Mouse (Mus musculus): ENCODE measurements around the gene Tubb3.

The Tubb3 gene

DNA sequence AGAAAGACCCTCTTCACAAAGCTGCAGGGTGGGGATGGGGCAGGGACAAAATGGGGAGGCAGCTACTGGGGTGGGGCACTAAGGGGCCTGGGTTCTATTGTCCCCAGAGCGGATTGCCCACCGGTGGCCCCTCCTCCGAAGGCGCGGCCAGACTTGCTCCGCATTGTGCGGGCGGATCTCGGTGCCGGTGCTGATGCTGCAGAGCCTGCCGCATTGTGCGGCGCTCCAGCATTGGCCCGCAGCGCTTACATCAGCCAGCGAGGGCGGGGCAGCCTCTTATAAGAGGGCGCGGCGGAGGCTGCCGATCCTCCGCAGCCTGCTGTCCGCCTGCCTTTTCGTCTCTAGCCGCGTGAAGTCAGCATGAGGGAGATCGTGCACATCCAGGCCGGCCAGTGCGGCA, at the start of gene Tubb3:
Gene Tubb3, plus strand, starts transcription at position 179 of the 400 bp plus-strand sequence.
- DNase-seq = no peak

DNA sequence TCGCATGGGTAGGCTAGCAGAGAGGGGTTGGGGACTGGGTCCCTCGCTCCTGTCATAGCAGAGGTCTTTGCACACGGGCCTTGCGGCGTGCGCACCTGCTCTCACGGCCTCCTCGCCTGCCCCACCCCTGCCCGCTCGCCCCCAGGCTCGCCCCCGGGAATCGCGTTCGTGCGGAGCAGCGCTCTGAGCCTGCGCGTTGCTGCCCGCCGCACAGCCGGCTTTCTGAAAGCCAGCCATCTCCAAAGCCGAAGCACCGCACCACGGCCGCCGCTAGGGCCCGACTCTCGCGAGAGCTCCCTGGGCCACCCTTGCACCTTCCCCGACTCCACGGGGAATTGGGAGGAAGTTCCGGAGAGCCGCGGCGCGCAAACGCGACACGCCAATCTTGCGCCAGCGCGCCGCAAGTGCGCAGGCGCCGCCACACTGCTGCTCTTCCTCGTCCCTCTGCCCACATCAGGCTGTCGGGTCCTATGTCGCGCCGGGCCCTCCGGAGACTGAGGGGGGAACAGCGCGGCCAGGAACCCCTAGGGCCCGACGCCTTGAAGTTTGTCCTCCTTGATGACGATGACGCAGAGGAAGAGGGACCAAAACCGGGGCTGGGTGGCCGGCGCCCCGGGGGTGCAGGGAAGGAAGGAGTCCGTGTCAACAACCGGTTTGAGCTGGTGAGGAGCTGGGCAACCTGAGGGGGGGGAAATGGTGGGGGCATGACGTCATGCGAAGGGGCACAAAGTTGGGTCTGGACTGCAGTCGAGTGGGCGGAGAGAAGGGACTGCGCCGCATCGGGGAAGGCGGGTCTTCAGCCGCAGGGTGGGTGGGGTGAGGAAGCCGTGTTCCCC, 37.6 kb upstream of the Tubb3 start, which contains the start of gene Tcf25:
Gene Tcf25, plus strand, starts transcription at position 351 of the 836 bp plus-strand sequence.
- DNase-seq = peak; percentile 94

DNA sequence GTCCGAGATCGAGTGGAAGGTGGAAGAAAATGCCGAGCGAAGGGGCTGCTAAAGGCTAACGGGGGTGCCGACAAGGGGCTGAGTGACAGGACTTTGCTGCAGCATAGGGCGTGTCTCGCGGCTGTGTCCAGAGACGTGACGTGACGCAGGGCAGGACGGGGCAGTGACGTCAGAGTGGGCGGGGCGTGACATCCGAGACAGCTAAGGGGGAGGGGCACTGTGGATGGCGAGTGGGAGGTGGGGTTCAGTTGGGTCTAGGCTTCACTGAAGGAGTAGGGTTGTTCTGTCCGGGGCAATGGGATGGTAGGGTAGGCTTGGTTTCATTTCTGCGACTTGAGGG, 37.0 kb upstream of the Tubb3 start:
- DNase-seq = peak; percentile 87

DNA sequence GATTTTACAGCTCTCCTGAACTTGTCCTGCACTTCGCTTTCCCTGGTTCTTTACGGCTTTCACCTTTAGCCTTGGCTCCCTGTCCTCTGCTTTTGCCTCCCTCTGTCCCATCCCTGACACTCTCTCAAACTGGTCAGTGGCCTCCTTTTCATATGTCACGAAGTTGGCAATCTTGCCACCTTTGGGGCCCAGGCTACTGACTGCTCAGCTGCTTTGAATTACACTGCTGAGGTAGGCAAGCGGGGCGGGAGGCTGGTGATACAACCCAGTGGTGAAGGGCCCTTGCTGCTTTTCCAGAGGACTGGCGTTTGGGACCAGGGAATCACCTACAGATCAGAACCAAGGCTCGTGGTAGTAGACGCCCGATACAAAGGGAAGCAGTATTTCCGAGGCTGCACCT, 35.5 kb upstream of the Tubb3 start:
- no peak for DNase-seq

DNA sequence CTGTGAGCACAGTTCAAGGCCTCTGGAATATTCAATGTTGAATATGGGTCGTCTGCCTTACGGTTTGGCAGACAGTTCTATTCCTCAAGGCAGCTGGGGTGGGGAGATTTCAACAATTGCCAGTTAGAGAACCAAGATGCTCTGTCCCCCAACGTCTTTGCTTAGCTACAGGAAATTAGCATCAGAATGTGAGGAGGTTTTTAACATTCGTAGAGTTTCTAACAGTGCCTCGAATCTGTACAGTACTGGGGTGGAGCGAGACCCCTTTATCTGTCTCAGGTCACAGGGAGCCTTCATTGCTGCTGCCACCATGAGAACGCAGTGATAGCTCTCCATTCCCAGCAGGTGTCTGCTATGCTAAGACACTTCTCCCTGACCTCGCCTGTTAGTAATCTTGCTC, 35.1 kb upstream of the Tubb3 start:
- DNase-seq = no peak

DNA sequence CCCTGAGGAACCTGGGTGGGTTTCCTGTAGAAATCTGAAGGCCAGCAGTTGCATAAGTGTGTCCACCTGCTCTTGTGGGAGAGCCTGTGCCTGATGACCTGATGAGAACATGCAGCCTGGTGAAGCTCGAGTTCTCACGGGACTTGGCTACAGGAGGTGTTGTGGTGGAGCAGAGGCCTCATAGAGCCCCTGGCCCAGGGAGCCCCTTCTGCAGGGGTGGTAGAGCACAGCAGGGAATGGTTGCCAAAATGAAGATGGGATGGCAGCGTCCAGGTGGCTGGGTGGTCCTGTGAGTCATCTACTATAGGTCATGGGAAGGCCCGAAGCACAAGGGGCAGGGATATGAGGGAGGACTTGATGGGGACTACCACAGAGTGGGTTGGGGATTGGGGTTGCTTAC, 29.5 kb upstream of the Tubb3 start:
- DNase-seq = no peak

DNA sequence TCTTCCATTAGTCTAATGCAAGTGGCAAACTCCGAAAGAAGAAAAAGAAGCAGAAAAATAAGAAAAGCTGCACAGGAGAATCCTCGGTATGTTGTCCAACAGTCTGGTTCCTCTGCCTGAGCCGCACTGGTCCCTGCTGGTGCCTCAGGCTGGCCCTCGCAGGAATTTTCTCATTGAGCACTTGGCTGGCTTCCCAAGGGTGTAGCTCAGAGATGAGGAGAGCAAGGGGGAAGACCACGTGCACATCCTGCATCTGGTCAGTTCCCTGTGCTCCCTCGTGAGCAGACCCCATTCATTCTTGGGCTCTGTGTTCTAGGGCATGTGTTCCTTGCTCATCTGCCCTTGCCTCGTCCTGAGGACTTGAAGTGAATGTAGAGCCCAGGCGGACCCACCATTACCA, 28.7 kb upstream of the Tubb3 start:
- no peak for DNase-seq

DNA sequence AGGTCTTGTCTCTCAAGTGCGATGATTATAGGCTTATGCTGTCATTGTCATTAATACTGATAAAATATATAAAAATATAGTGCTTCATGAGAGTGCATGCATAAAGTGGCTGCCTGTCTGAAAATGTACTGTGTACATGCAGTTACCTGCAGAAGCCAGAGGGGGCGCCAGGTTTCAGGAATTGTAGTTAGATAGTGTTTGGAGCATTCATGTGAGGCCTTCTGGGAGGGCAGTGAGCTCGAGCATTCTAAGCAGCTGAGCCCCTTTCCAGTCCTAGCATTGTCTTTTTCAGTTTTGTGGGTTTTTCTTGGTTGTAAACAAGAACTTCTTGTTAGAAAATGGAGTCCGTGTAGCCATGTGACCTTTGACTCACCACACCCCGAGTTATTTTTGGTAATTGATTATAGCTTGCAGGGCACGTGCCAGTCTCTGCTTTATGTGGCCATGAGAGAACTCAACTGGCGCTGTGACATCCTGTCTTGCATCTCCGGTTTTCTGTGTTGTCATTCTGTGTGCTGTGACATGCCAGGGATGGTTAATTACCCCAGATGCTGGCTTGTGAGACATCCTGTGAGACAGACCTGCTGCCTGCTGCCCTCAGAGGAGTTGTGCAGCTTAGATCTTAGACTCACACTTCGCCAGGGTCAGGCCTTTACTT, 26.2 kb upstream of the Tubb3 start:
- no peak for DNase-seq

DNA sequence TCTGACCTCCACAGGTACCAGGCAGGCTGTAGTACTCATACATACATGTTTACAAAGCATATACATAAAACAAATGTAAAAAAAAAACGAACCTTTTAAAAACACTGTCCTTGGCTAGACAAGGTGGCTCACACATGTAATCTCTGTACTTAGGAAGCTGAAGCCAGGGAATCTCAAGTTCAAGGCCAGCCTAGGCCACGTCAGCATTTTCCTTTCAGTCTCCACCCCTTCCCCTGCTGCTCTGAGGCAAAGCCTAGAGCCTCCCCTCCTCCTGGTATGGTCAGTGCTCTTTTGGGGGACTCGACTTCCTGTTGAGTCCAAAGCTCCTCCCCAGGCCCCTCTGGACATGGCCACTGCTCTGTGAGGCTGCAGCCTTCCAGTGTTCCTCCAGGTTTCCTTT, 24.2 kb upstream of the Tubb3 start:
- DNase-seq = no peak

DNA sequence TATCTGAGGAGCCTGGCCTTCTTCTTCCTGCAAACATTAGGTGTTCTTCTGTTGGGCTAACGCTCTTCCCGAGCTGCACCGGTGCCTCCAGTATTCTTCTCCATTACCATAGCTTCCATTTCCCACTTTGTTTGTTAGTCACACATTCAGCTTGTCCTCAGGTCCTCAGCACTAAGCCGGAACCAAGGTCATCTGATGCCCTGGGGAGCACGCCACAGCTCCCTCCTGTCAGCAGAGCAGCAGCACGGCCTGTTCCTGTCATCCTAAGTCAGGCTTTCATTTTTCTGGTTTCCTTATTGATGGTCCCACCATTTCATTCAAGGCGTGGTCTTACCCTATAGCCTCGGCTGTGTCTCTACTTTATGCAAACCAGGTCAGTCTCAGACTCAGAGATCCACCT, 23.4 kb upstream of the Tubb3 start:
- no peak for DNase-seq

DNA sequence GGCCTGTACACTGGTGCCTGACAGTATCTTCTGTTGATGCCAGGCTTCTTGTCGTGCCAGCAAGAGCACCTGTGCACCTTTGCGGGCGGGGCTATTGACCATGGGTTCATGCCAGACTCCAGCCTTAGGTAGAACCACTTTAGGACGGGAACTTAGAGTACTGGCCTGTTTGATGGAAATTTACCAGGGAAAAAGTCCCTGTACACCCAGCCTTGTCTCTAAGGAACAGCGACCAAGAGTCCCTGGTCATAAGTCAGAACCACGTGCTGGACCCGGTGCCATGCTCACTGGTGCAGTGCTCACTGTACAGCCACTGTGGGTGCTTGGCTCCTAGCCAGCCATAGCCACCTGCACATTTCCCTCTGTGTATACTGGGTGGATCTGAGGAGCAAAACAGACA, 22.2 kb upstream of the Tubb3 start:
- peak; percentile 79 for DNase-seq

DNA sequence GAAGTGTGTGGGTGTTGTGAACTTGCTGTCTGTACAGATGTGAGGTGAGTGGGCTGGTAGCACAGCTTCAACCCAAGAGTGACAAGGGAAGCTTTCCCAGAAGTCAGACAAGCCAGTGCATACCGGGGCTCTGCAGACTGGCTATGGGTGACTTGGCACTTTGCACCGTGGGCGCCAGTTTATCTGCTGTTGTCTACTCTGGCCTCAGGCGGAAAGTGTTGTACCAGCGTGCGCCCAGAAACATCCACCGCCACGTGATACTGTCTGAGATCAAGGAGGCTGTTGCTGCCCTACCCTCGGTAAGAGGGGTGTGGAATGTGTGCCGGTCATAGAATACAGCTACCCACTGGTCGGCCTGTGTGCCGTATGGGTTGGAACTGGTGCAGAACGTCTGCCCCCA, 12.9 kb upstream of the Tubb3 start:
- no peak for DNase-seq

DNA sequence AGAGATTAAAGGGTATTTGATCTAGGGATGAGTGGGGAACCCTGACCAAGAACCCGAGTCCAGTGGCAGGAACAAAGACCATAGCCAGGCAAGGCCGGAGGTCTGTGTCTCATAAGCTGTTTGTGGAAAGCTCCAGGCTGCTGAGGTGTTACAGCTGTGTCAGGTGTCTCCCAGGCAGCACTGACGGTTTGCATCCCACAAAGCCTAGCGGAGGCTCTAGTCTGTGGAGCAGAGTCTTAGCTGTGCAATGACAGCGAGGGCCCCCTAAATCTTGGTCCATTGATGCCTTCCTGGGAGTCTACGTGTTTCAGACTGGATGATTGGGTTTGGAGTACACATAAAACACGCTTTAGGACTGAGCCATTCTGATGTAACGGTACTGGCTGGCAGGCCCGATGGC, 9.3 kb upstream of the Tubb3 start:
- DNase-seq = no peak

DNA sequence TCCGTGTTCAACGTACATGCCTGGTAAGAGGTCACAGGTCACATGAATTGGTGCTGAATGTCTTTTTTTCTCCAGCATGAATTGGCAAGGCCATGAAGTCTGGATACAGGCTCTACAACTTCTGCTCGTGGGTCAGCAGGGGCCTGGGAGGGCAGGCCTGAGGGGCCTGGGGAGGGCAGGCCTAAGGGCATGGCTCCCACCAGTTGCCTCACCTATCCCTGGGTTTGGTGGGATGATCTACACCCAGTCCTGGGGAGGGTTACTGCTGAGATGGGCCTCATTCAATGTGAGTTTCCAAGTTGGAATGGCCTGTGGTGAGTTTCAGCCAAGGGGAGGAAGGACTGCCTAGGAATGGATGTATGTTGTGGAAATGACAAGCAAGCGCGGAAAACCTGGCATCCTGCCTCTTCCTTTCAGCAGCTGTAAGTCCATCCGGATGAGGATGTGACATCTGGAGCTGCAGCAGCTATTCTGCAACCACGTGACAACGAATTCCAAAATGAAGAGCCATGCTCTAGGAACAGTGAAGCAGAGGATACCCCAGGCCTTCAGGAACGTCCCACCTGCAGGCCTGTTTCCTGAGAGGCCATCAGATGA, 8.4 kb upstream of the Tubb3 start:
- no peak for DNase-seq

DNA sequence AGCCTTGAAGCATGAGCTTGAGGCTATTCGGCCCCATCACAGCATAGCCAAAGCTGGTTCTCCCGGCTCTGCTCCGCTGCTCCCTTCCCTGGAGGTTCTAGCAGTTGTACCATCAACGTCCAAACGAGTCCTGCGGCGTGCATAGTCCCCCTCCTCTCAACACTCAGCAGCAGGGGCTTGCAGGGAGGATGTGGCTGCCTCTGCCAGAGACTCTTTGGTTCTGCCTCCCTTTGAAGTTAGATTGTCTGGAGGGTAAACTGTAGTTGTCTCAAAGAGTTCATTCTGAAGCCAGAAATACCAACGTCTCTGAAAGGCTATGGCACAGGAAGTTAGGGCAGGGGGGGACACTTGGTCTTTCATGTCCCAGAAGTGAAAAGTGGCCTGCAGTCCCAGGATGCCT, 6.7 kb upstream of the Tubb3 start:
- DNase-seq = no peak

DNA sequence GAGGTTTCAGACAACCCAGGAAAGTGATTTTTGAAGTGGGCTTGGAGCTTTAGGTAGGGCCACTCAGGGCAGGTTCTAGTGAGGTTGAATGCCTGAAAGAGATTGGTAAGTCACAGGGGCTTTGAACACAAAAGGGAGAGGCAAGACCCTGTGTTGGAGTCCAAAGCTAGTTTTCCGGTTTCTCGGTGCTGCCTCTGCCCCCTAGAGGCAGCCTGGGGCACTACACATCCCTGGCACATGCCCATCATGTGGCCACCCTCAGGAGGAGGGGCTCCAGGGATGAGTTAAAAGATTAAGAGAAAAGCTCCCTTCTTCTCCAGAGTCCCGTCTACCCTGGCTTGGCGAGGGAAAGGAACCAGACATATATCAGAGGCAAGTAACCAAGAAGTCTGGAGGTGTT, 4.4 kb upstream of the Tubb3 start, which contains the start of gene Mc1r:
Gene Mc1r, plus strand, starts transcription at position 322 of the 400 bp plus-strand sequence.
- DNase-seq = peak; percentile 52

DNA sequence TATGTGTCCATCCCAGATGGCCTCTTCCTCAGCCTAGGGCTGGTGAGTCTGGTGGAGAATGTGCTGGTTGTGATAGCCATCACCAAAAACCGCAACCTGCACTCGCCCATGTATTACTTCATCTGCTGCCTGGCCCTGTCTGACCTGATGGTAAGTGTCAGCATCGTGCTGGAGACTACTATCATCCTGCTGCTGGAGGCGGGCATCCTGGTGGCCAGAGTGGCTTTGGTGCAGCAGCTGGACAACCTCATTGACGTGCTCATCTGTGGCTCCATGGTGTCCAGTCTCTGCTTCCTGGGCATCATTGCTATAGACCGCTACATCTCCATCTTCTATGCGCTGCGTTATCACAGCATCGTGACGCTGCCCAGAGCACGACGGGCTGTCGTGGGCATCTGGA, 3.6 kb upstream of the Tubb3 start:
- DNase-seq = no peak

DNA sequence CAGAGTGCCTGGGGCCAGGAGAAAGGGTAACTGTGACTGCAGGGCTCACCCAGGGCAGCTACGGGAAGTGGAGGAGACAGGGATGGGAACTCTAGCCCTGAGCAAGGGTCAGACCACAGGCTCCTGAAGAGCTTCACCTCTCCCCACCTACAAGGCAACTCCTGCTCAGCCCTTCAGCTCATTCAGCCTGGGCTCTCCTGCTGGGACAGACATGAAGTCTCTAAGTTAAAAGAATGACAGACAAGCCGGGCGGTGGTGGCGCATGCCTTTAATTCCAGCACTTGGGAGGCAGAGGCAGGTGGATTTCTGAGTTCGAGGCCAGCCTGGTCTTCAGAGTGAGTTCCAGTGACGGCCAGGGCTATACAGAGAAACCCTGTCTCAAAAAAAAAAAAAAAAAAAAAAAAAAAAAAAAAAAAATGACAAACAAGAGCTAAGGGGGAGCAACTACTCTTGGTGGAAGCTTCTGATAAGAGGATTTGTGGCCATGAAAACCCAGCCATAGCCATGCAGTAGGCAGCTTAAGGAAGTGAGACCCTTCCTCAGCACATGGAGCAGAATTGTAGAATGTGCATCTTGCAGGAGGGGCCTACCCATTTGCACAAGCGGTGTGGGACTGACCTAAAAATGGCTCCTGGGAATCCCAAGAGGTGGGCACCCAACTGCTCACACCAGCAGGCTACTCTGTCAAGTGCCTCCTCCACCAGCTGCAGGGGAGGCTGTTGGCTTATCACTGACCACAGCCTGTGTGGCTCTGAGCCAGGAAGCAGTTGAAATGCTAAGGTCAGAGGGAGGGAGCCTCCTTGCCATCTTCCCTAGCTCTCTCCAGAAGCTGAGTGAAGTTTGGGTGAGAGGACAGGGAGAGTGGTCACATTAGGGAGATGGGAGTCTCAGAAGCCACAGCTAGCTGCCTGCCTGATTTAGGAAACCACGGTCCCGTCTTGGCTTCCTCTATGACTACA, 2.4 kb upstream of the Tubb3 start:
- DNase-seq = no peak

DNA sequence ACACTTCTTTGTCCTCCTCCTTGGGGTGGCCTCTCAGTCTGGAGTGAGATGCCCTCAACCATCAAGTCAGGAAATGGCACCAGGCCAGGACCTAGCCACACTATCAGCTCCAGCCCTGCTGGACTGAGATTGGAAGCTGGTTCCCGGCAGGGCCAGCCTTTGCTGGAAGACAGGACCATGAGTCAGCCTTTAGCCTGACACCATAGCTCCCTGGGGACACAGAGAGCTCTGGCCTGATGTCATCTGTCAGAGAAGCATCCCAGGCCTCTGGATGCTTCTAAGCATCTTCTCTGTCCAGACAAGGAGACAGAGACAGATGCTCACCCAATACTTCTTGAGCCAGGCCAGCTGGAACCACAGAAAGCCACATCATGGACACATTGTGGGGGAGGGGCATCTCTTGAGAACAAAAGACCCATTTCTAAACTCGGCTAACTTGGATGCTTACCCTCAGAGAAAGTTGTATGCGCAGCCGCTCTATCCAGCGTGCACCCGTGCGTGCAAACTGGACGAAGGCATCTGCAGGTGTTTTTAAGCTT, 1.1 kb upstream of the Tubb3 start:
- DNase-seq = no peak

DNA sequence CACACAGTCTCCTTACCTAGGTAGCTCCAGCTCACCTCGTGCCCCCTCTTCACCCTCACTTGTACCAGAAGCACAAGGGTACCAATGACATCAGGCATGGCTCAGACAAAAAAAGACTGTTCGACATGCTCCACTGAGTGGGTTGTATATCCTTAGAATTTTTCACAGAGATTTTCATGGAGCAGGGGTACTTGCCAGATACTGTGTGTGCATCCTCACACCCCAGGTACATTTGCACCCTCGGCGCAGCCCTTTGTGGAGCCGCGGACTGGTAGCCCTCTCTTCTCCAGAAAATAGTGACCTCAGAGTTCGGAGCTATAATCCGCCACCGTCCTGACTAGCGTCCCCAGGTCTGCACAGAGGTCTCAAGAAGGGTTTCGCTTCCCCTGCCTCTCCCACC, 436 bp upstream of the Tubb3 start:
- DNase-seq = no peak

DNA sequence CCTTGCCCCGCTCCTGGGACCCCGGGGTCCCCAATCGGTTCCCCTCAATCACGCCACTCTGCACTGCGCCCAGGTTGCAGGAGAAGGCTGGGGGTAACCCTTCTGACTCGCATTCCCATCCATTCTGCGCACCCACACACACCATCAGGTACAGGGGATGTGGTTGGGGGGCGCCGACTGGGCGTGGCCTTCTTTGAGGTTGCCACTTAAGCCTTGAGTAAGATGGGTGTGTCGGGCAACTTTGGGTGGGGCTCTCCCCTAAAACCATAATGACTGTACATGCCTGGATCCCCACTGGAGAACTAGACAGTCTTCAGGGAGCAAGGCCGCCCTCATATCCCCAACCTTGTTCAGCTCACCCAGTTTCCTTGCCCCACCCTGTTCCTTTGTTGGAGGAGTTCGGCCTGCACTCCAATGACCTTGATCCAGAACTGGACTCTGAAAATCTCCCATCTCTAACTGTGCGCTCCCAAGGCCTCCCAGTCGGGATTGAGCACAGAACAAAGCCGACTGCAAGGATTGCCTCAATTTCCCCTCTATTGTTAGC, 630 bp downstream of the Tubb3 start:
- no peak for DNase-seq

DNA sequence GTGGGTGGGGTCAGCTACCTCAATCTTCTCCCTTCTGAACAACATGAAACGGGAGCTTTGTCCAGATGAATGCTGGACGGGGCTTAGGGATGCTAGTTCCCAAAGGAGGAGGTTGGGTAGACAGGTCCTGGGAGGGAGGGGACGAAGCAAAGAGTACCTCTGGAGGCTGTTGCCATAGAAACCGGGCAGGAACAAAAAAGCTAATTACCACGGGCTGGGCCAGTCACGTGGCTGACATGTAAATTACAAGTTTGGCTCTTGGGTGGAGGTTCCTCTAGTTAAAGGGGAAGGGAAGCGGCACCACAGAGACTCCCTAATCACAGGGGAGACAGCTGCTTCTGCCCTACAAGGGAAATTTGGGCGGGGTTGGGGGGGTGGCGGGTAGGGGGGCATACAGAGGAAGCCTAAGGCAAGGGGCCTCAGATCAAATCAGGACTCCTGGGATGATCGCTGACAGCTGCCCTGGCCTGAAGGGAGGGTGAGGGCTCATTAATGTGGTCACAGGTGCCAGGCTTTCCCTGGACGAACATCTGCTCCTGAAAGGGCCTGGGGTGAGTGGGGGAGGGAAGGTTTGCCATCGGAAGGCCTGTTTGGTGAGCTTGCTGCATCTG, 1.4 kb downstream of the Tubb3 start:
- DNase-seq = no peak
